Mouse (Mus musculus) thymus, postnatal 25 days (tissue): Measurements from ENCODE around the gene Psma3.
A peak's percentile ranks its signal among the peaks of the same experiment; 100 is the strongest.
"Not testable (repeated sequence)": the region's sequence is repeated elsewhere in the genome, so short reads cannot be mapped to it uniquely, and the experiment has no call there.

Source experiments
- DNase-seq: peaks from one replicate; pipeline ENCODE4 v3.0.0; 2022

Psma3 gene

GRCm38 (mm10) chr12:71003760-71004426, 29.5 kb downstream of the Psma3 start:
- no peak for DNase-seq

- no peak for DNase-seq
Observed at GRCm38 (mm10) chr12:71006141-71006540, 31.7 kb downstream of the Psma3 start.

GRCm38 (mm10) chr12:71006901-71007300, 32.5 kb downstream of the Psma3 start:
- no peak for DNase-seq

GRCm38 (mm10) chr12:71009769-71010168, 35.3 kb downstream of the Psma3 start:
- DNase-seq, result no peak

GRCm38 (mm10) chr12:71014845-71015362, 40.5 kb downstream of the Psma3 start:
- no peak for DNase-seq

- DNase-seq, result peak; percentile 93
Observed at GRCm38 (mm10) chr12:71015363-71016210, 41.2 kb downstream of the Psma3 start, which contains the start of gene Arid4a. Gene Arid4a (plus strand): TSS chr12:71015990.

- DNase-seq, result no peak
Observed at GRCm38 (mm10) chr12:71016211-71016502, 41.7 kb downstream of the Psma3 start.

- peak; percentile 65 for DNase-seq
Observed at GRCm38 (mm10) chr12:71016503-71017241, 42.3 kb downstream of the Psma3 start.

- DNase-seq, result no peak
Observed at GRCm38 (mm10) chr12:71017242-71017571, 42.8 kb downstream of the Psma3 start.

- no peak for DNase-seq
Observed at GRCm38 (mm10) chr12:71017827-71018226, 43.4 kb downstream of the Psma3 start.

- no peak for DNase-seq
Observed at GRCm38 (mm10) chr12:71019211-71019610, 44.8 kb downstream of the Psma3 start.

- DNase-seq, result no peak
Observed at GRCm38 (mm10) chr12:71024411-71024810, 50.0 kb downstream of the Psma3 start.

GRCm38 (mm10) chr12:71028265-71028664, 53.8 kb downstream of the Psma3 start:
- DNase-seq, result not testable (repeated sequence)

- no peak for DNase-seq
Observed at GRCm38 (mm10) chr12:71030260-71030659, 55.8 kb downstream of the Psma3 start.

GRCm38 (mm10) chr12:71030722-71031121, 56.3 kb downstream of the Psma3 start:
- no peak for DNase-seq

- DNase-seq, result no peak
Observed at GRCm38 (mm10) chr12:71035826-71036225, 61.4 kb downstream of the Psma3 start.

GRCm38 (mm10) chr12:71036729-71037404, 62.4 kb downstream of the Psma3 start:
- no peak for DNase-seq

GRCm38 (mm10) chr12:71040462-71040861, 66.0 kb downstream of the Psma3 start:
- DNase-seq, result peak; percentile 43

GRCm38 (mm10) chr12:71042451-71042850, 68.0 kb downstream of the Psma3 start:
- no peak for DNase-seq

GRCm38 (mm10) chr12:71043571-71043970, 69.2 kb downstream of the Psma3 start:
- no peak for DNase-seq

- DNase-seq, result no peak
Observed at GRCm38 (mm10) chr12:71044488-71044887, 70.1 kb downstream of the Psma3 start.
